Mouse (Mus musculus) megakaryocyte-erythroid progenitor cell, adult 5-6 weeks (primary cell): Measurements from ENCODE around the gene Atat1. TPM values are rescaled to one million over a fixed set of nuclear protein-coding genes. Genes with fewer than 3 reads are reported as not detected.

ENCODE experiments used
- ATAC-seq: replicated peaks from 2 replicates; pipeline ENCODE4 v1.8.0; 2016; ENCODE audit warnings: mild to moderate bottlenecking, inconsistent platforms; ENCODE audit not compliant: severe bottlenecking, poor library complexity, low FRiP score, low TSS enrichment
- total RNA-seq, 2 experiments: library from RNA; stranded (forward) in 1 of 2; stranded (reverse) in 1 of 2; fragments of 200-1000, 215-1000 nt in 1 of 2; fragments of >200 nt in 1 of 2; fragmentation: Nextera tagmentation in 1 of 2; gene quantifications; 2 replicates each; pipeline ENCODE4 v1.2.3; 2014 to 2017

Atat1 gene
- total RNA-seq, 2 experiments from 2014 or later, result 3.0 to 31.9 TPM

DNA sequence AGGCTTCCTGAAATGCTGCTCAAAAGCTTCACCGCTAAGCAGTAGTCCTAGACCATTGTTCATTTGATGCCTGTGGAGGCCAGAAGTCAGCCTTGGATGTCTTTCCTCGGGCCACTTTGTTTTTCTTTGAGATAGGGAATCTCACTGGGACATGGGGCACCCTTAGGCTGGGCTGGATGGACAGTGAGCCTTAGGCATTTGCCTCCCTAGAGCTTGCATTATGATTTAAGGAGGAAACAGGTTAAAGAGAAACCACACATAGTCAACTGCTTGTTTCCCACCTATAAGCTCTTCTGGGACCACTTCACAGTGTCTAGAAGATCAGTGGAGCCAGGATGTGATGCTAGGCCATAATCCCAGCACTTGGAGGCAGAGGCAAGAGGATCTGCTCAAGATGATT, 50.0 kb downstream of the Atat1 start:
- ATAC-seq, result no peak

DNA sequence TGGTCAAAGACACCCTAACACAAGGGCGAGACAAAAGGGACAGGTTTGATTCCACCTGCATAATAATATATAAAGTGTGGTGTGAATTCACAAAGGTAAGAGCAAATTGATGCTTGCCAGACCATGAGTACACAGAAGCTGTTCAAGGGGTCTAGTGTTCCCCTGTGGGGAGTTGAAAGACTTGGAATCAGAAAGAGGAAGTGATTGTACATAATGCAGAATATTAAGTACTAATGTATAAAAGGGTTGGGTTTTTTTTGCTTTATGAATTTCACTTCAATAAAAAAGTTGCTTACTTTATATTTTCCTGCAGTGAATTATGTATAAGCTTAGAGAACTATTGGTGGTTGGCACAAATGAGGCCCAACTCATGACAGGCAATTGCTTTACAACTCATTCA, 50.5 kb downstream of the Atat1 start:
- ATAC-seq, result no peak

GRCm38 (mm10) chr17:35850974-35851373, 58.9 kb downstream of the Atat1 start:
- ATAC-seq, result peak; percentile 92

GRCm38 (mm10) chr17:35848112-35848511, 61.8 kb downstream of the Atat1 start:
- no peak for ATAC-seq

Other genes starting within 250 kb of the Atat1 start
- gene Vars2, start 242.5 kb downstream of the Atat1 start, total RNA-seq (2014; fragmentation: Nextera tagmentation), result 32.5 and 44.2 TPM in 2 replicates
- 8.3 and 19.1 TPM in 2 replicates for gene Vars2, start 242.5 kb downstream of the Atat1 start, total RNA-seq (2017)
- 30.3 and 52.4 TPM in 2 replicates for gene Gtf2h4, start 236.3 kb downstream of the Atat1 start, total RNA-seq (2014; fragmentation: Nextera tagmentation)
- 35.0 and 40.6 TPM in 2 replicates for gene Gtf2h4, start 236.3 kb downstream of the Atat1 start, total RNA-seq (2017)
- gene Ddr1, start 205.5 kb downstream of the Atat1 start, total RNA-seq (2014; fragmentation: Nextera tagmentation), result not detected in 2 replicates
- gene Ddr1, start 205.5 kb downstream of the Atat1 start, total RNA-seq (2017), result not detected in 2 replicates
- 9.4 and 18.1 TPM in 2 replicates for gene Ier3, start 88.4 kb downstream of the Atat1 start, total RNA-seq (2014; fragmentation: Nextera tagmentation)
- 16.1 and 18.2 TPM in 2 replicates for gene Ier3, start 88.4 kb downstream of the Atat1 start, total RNA-seq (2017)
- 68.3 and 99.7 TPM in 2 replicates for gene Flot1, start 86.8 kb downstream of the Atat1 start, total RNA-seq (2014; fragmentation: Nextera tagmentation)
- gene Flot1, start 86.8 kb downstream of the Atat1 start, total RNA-seq (2017), result 73.0 and 82.4 TPM in 2 replicates
- 823 and 947 TPM in 2 replicates for gene Tubb5, start 71.8 kb downstream of the Atat1 start, total RNA-seq (2014; fragmentation: Nextera tagmentation)
- 678 and 844 TPM in 2 replicates for gene Tubb5, start 71.8 kb downstream of the Atat1 start, total RNA-seq (2017)
- gene Mdc1, start 68.6 kb downstream of the Atat1 start, total RNA-seq (2014; fragmentation: Nextera tagmentation), result 71.8 and 74.8 TPM in 2 replicates
- gene Mdc1, start 68.6 kb downstream of the Atat1 start, total RNA-seq (2017), result 18.4 and 19.8 TPM in 2 replicates
- gene Nrm, start 48.8 kb downstream of the Atat1 start, total RNA-seq (2014; fragmentation: Nextera tagmentation), result 27.0 and 32.4 TPM in 2 replicates
- 15.0 and 26.4 TPM in 2 replicates for gene Nrm, start 48.8 kb downstream of the Atat1 start, total RNA-seq (2017)
- gene Ppp1r18, start 44.5 kb downstream of the Atat1 start, total RNA-seq (2014; fragmentation: Nextera tagmentation), result 11.9 and 13.3 TPM in 2 replicates
- 1.0 and 2.3 TPM in 2 replicates for gene Ppp1r18, start 44.5 kb downstream of the Atat1 start, total RNA-seq (2017)
- gene Dhx16, start 30.3 kb downstream of the Atat1 start, total RNA-seq (2014; fragmentation: Nextera tagmentation), result 132 and 133 TPM in 2 replicates
- 51.3 and 68.8 TPM in 2 replicates for gene Dhx16, start 30.3 kb downstream of the Atat1 start, total RNA-seq (2017)
- gene 2310061I04Rik, start 12.6 kb downstream of the Atat1 start, total RNA-seq (2014; fragmentation: Nextera tagmentation), result 107 and 160 TPM in 2 replicates
- gene 2310061I04Rik, start 12.6 kb downstream of the Atat1 start, total RNA-seq (2017), result 8.1 and 10.9 TPM in 2 replicates
- gene Mrps18b, start 6.3 kb upstream of the Atat1 start, total RNA-seq (2014; fragmentation: Nextera tagmentation), result 140 and 175 TPM in 2 replicates
- gene Mrps18b, start 6.3 kb upstream of the Atat1 start, total RNA-seq (2017), result 72.7 and 92.6 TPM in 2 replicates
- 80.8 and 95.1 TPM in 2 replicates for gene Ppp1r10, start 6.4 kb upstream of the Atat1 start, total RNA-seq (2014; fragmentation: Nextera tagmentation)
- 86.4 and 103 TPM in 2 replicates for gene Ppp1r10, start 6.4 kb upstream of the Atat1 start, total RNA-seq (2017)
- 132 and 157 TPM in 2 replicates for gene Abcf1, start 59.7 kb upstream of the Atat1 start, total RNA-seq (2014; fragmentation: Nextera tagmentation)
- 398 and 560 TPM in 2 replicates for gene Abcf1, start 59.7 kb upstream of the Atat1 start, total RNA-seq (2017)
- 27.1 and 28.2 TPM in 2 replicates for gene Gnl1, start 69.8 kb upstream of the Atat1 start, total RNA-seq (2014; fragmentation: Nextera tagmentation)
- gene Gnl1, start 69.8 kb upstream of the Atat1 start, total RNA-seq (2017), result 13.8 and 16.3 TPM in 2 replicates
- 41.0 and 48.3 TPM in 2 replicates for gene Prr3, start 70.2 kb upstream of the Atat1 start, total RNA-seq (2014; fragmentation: Nextera tagmentation)
- gene Prr3, start 70.2 kb upstream of the Atat1 start, total RNA-seq (2017), result 20.5 and 31.3 TPM in 2 replicates
- gene H2-T24, start 110.5 kb upstream of the Atat1 start, total RNA-seq (2014; fragmentation: Nextera tagmentation), result 6.8 and 10.1 TPM in 2 replicates
- gene H2-T24, start 110.5 kb upstream of the Atat1 start, total RNA-seq (2017), result 25.5 and 35.1 TPM in 2 replicates
- 55.6 and 98.1 TPM in 2 replicates for gene H2-T23, start 122.8 kb upstream of the Atat1 start, total RNA-seq (2014; fragmentation: Nextera tagmentation)
- gene H2-T23, start 122.8 kb upstream of the Atat1 start, total RNA-seq (2017), result 84.5 and 111 TPM in 2 replicates
- gene H2-T22, start 132.7 kb upstream of the Atat1 start, total RNA-seq (2014; fragmentation: Nextera tagmentation), result 17.1 and 25.6 TPM in 2 replicates
- gene H2-T22, start 132.7 kb upstream of the Atat1 start, total RNA-seq (2017), result 30.1 and 31.5 TPM in 2 replicates
- 0.52 TPM in 1 of 2 replicates, not detected in the other for gene Gm6034, start 132.9 kb upstream of the Atat1 start, total RNA-seq (2014; fragmentation: Nextera tagmentation)
- gene Gm6034, start 132.9 kb upstream of the Atat1 start, total RNA-seq (2017), result not detected in 2 replicates
- gene Gm11127, start 148.3 kb upstream of the Atat1 start, total RNA-seq (2014; fragmentation: Nextera tagmentation), result not detected in 2 replicates
- gene Gm11127, start 148.3 kb upstream of the Atat1 start, total RNA-seq (2017), result not detected in 2 replicates
- gene Gm19684, start 211.6 kb upstream of the Atat1 start, total RNA-seq (2014; fragmentation: Nextera tagmentation), result 0.22 and 1.5 TPM in 2 replicates
- gene Gm19684, start 211.6 kb upstream of the Atat1 start, total RNA-seq (2017), result 0.38 TPM in 1 of 2 replicates, not detected in the other
- not detected in 2 replicates for gene Gm7030, start 219.3 kb upstream of the Atat1 start, total RNA-seq (2014; fragmentation: Nextera tagmentation)
- gene Gm7030, start 219.3 kb upstream of the Atat1 start, total RNA-seq (2017), result not detected in 2 replicates